Mouse (Mus musculus): ENCODE measurements at regions not wholly inside any gene's neighbourhood (a gene's known extent, or its start where the extent isn't known, plus 50 kb on each side); places are given as distances from the start of the nearest gene placed in this dataset.

GRCm38 (mm10) chr2:50373006-50373405 lies 76.4 kb upstream of the Mmadhc start:
- no peak for DNase-seq

DNA sequence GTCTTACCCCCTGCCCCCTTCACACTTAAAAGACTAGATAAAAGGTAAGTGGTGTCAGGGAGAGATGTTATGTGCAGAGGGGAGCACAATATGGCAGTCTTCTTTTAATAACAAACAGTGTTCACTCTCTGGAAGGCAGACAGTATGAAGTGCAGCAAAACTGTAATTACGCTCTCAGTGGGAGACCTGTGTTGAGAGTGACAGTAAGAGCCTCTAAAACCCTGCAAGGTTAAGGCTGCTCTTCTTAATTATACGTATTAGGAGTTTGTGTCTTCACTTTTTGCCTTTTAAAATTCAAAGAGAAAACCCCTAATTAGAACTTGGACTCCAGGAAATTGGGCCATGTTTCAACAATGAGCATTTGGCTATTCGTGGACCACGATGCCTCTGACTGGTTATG lies 72.2 kb upstream of the Mmadhc start:
- DNase-seq, result no peak
- TF ChIP-seq POLR2A (IDR thresholded peaks at IDR 0.05; ENCODE audit: borderline replicate concordance, extremely low read depth, low read depth, low read length) (no peak), CTCF (IDR thresholded peaks at IDR 0.05; ENCODE audit: insufficient read depth, low read length) (no peak)
- Histone ChIP-seq H3K4me3 (replicated peaks; ENCODE audit: extremely low read depth, low read depth, low read length) (no peak overlapping the region), H3K4me1 (ENCODE audit: control insufficient read depth, insufficient read depth, low read length) (peaks cover 2% of the 10 kb centered on the region)
- WGBS, result 77% methylated on average over 4 of the region's 4 CpGs

More at GRCm38 (mm10) chr2:50373006-50373405, 76.4 kb upstream of the Mmadhc start:
- Histone ChIP-seq H3K4me3 (replicated peaks; ENCODE audit: extremely low read depth, low read depth, low read length) (no peak overlapping the region), H3K4me1 (ENCODE audit: control insufficient read depth, insufficient read depth, low read length) (peaks cover 2% of the 10 kb centered on the region)
- TF ChIP-seq CTCF (IDR thresholded peaks at IDR 0.05; ENCODE audit: insufficient read depth, low read length) (no peak), POLR2A (IDR thresholded peaks at IDR 0.05; ENCODE audit: borderline replicate concordance, extremely low read depth, low read depth, low read length) (no peak)
- WGBS, result 66% methylated on average over 7 of the region's 7 CpGs

DNA sequence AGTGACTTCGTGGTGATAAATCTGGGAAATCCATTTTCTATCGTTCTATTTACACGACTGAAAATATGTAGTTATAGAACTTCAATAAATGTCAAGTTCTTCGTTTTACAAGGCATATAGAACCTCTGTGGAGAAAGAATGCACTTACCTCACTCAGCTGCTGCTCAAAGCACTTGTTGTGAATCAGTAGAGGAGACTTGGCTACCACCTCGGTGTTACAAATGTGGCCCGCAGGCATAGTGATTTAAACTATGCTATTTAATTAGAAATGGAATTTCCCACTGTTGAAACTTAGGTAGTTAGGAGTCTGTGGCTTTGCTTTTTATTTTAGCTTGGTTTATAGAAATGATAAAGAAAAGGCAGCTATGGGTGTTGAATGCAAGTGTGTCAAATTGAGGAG lies 71.8 kb upstream of the Mmadhc start:
- WGBS, result 57% methylated on average over 6 of the region's 6 CpGs
- DNase-seq, result no peak
- TF ChIP-seq CTCF (IDR thresholded peaks at IDR 0.05; ENCODE audit: insufficient read depth, low read length), result no peak
- no peak for TF ChIP-seq POLR2A (IDR thresholded peaks at IDR 0.05; ENCODE audit: borderline replicate concordance, extremely low read depth, low read depth, low read length)
- no peaks in the 10 kb centered on the region for H3K4me1 ChIP-seq (ENCODE audit: control insufficient read depth, insufficient read depth, low read length)
- H3K4me3 ChIP-seq (replicated peaks; ENCODE audit: extremely low read depth, low read depth, low read length), result no peak overlapping the region

DNA sequence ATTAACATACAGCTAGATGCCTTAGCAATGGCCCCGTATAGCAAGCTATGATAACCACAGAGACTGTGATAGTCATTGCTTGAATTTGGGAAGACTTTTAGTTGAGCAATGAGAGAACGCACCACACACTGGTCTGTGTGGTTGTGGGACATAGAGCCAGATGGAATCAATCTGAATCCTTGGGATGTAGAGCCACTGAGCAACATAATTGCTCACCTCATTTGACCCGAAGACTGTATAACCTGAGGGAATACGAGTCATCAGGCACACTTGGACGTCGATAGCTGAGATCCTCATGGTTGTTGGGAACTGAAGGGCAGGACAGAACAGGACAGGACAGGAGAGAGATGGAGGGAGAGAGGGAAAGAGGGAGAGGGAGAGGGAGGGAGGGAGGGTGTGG lies 68.6 kb upstream of the Mmadhc start:
- DNase-seq, result no peak
- TF ChIP-seq CTCF (IDR thresholded peaks at IDR 0.05; ENCODE audit: insufficient read depth, low read length), result no peak
- TF ChIP-seq POLR2A (IDR thresholded peaks at IDR 0.05; ENCODE audit: borderline replicate concordance, extremely low read depth, low read depth, low read length), result no peak
- Histone ChIP-seq H3K4me3 (replicated peaks; ENCODE audit: extremely low read depth, low read depth, low read length) (no peak overlapping the region), H3K4me1 (ENCODE audit: control insufficient read depth, insufficient read depth, low read length) (no peaks in the 10 kb centered on the region)
- 78% methylated on average over 6 of the region's 6 CpGs for WGBS

DNA sequence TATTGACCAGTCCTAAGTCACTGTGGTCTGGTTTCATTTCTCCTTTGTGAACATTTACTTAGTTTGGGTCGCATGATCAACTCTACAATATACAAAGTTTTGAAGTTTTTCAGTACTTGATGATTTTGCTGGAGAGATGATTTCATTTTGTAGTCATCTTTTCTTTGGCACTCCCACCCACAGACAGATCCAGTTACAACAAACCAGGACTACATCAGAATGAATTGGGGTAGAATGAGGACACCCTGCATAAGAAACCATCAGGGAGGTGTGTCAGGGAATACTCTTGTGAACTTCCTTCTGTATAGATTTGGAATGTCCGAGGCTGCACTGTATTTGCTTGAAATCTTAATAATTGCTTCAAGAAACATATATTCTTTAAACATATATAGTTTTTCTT lies 59.5 kb upstream of the Mmadhc start:
- Histone ChIP-seq H3K4me3 (replicated peaks; ENCODE audit: extremely low read depth, low read depth, low read length) (no peak overlapping the region), H3K4me1 (ENCODE audit: control insufficient read depth, insufficient read depth, low read length) (no peaks in the 10 kb centered on the region)
- WGBS, result 69% methylated on average over 2 of the region's 2 CpGs
- DNase-seq, result no peak
- TF ChIP-seq POLR2A (IDR thresholded peaks at IDR 0.05; ENCODE audit: borderline replicate concordance, extremely low read depth, low read depth, low read length), result no peak

DNA sequence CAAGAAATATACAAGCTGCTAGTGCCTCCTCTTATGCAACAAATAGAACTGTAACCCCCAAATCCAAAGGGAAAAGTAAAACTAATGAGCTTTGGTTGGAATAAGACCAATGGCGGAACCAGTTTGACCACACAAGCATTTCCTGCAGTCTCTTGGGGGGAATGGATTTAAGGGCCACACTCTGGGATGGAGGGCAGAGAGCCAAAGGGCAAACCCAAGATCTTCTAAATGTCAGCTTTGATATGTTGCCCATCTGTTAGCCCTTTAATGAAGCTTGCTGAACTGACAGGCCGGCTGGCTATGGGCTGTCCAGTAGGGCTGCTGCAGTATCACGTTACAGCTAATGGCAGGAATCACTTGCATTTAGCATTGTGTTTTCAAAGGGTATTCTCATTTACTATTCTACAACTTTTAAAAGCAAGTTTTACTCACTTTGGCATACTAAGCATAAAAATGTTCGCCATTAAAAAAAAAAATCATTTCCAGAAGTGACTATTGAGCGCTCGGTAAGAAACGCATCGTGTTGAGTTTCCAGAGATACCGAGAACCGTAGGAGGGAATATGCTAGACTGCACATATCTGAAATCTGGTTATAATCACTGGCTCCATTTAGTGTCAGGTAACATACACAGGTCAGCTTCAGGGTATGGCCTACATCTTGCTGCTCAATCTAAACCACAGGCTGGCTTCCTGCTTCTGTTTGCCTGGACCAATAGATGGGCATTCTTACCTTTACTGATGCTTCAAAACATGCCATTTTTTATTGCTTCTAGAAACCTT lies 51.1 kb upstream of the Mmadhc start:
- no peak for TF ChIP-seq POLR2A (IDR thresholded peaks at IDR 0.05; ENCODE audit: borderline replicate concordance, extremely low read depth, low read depth, low read length)
- no peak for TF ChIP-seq CTCF (IDR thresholded peaks at IDR 0.05; ENCODE audit: insufficient read depth, low read length)
- no peaks in the 10 kb centered on the region for H3K4me1 ChIP-seq (ENCODE audit: control insufficient read depth, insufficient read depth, low read length)
- 82% methylated on average over 10 of the region's 10 CpGs for WGBS
- DNase-seq, result no peak
- no peak overlapping the region for H3K4me3 ChIP-seq (replicated peaks; ENCODE audit: extremely low read depth, low read depth, low read length)

All from lung, adult 2 months (tissue).